Mouse (Mus musculus) bone marrow macrophage, adult 2 months (primary cell): ENCODE measurements around the gene Noxred1. TPM values are rescaled to one million over a fixed set of nuclear protein-coding genes. Genes with fewer than 3 reads are reported as not detected.

ENCODE experiments used
- H3K27ac ChIP-seq: 2 replicates; pipeline ENCODE4 v1.5.1; 2012; ENCODE audit warnings: low read depth, low read length; ENCODE audit not compliant: insufficient read depth
- H3K4me1 ChIP-seq: 2 replicates; pipeline ENCODE4 v1.6.1; 2012; ENCODE audit warnings: low read length; ENCODE audit not compliant: control insufficient read depth, insufficient read depth
- H3K4me3 ChIP-seq: 2 replicates; pipeline ENCODE4 v1.5.1; 2012; ENCODE audit warnings: mild to moderate bottlenecking, low read length, moderate library complexity; ENCODE audit not compliant: insufficient read depth
- CTCF ChIP-seq: IDR thresholded peaks from 2 replicates; pipeline ENCODE4 v1.5.1; 2012; ENCODE audit warnings: low read depth, mild to moderate bottlenecking, low read length, moderate library complexity
- POLR2A ChIP-seq: IDR thresholded peaks from 2 replicates; pipeline ENCODE4 v1.6.1; 2012; ENCODE audit warnings: mild to moderate bottlenecking, low read depth, low read length, borderline replicate concordance
- polyA plus RNA-seq: library from polyadenylated mRNA; stranded (reverse); fragments of >200 nt; gene quantifications from 2 replicates; pipeline ENCODE4 v1.2.4, GENCODE M21; 2012; ENCODE audit not compliant: missing spikeins, insufficient read depth, insufficient read length

The Noxred1 gene
- polyA plus RNA-seq, 1 experiment = 1.0 TPM

DNA sequence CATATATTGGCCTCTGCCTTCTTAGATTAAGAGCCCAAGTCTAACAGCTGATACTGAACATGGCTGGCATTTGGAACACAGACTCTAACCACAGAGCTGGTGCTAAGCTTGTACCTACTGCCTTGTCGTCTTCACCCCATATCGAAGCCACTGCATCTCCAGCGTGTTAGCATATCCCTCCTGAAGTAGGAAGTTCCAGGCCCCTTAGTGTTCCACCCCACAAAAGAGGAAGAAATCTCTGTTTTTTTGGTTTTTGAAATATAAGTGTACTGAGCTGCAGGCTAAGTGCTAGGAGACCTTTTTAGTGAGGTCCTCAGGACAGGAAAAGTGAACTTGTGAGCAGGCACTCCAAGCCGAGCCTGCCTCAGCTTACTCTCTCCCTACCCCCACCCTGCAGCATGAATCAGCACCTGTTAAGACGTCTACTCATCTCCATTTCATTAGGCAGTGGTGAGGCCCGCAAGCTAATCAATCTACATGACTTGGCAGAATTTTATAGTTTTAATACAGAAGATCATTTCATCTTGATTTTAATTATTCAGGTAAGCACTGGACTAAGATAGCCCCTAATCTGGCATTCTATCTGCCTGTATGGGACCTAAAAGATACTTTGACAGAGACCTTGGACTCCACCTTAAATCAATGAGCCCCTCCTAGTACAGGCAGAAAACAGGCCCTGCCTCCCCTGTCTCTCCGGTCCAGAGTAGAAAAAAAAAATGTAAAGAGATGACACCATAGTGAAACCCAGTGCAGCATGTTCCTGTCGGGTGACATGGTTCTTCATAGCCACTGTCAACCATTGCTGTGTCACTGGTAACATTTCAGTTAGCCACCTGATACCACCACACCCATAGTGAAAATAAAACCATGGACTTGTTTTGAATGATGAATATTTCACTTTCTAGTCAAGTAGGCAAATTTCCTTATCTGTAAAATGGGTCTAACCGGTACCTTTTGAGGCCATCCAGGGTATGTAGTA, 36.6 kb upstream of the Noxred1 start:
- TF ChIP-seq POLR2A = no peak
- TF ChIP-seq CTCF = no peak
- Histone ChIP-seq H3K4me3 (no peak overlapping the region), H3K4me1 (peaks cover 35% of the 10 kb centered on the region), H3K27ac (peak overlapping the region; percentile 52)

- peak overlapping the region; percentile 90 for H3K4me3 ChIP-seq
- H3K27ac ChIP-seq = peak overlapping the region; percentile 8; the same call in 1 of the 2 replicates
- H3K4me1 ChIP-seq = peaks cover 14% of the 10 kb centered on the region
- no peak for TF ChIP-seq CTCF
- no peak for TF ChIP-seq POLR2A
Observed at GRCm38 (mm10) chr12:87267682-87268081, 29.1 kb upstream of the Noxred1 start.

GRCm38 (mm10) chr12:87266827-87267603, 28.5 kb upstream of the Noxred1 start:
- H3K27ac ChIP-seq = peak overlapping the region; percentile 89
- peak overlapping the region; percentile 90 for H3K4me3 ChIP-seq
- TF ChIP-seq POLR2A (no peak), CTCF (no peak)
- H3K4me1 ChIP-seq = peaks cover 18% of the 10 kb centered on the region

DNA sequence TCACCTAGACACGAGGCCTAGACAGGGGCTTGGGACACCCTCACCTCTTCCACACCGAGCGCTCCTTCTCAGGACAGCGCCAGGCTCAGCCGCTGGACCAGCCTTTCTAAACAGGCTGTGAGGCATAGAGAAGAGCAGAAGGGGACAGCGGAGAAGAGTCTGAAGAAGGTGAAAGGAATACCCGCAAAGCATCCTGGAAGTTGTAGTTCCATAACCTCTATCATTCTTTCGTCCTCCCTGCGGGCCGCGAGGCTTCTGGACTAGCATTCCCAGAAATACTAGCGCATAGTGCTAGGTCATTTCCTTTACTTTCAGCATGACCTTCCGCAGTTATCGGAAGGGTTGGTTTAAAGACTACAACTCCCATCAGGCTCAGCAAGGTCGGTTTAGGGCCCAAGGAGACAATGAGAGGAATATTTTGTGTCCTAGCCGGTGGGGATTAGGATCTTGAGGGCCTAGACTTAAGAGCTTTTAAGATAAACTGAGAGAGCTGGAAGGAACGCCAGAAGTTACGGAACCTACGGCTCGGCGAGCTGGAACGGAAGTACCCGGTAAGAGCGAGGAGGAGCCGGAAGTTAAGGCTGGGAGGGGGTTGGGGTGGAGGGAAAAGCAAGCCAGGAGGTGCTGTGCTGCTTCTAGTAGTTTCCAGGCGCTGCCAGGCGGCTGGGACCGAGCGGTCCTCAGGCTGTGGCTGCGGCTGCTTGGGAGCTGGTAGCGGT, 27.7 kb upstream of the Noxred1 start, which contains the start of the genes Vipas39 and Ahsa1:
Gene Vipas39 (minus strand): TSS at position 149 of the 719 bp plus-strand sequence.
Gene Ahsa1 (plus strand): TSS at position 372 of the 719 bp plus-strand sequence.
- Histone ChIP-seq H3K27ac (peak within 1 kb of the TSS; percentile 89), H3K4me3 (peak within 1 kb of the TSS; percentile 90), H3K4me1 (peaks cover 25% of the 10 kb centered on the region)
- TF ChIP-seq CTCF (no peak), POLR2A (peak; percentile 25; the same call in 1 of the 2 replicates)

DNA sequence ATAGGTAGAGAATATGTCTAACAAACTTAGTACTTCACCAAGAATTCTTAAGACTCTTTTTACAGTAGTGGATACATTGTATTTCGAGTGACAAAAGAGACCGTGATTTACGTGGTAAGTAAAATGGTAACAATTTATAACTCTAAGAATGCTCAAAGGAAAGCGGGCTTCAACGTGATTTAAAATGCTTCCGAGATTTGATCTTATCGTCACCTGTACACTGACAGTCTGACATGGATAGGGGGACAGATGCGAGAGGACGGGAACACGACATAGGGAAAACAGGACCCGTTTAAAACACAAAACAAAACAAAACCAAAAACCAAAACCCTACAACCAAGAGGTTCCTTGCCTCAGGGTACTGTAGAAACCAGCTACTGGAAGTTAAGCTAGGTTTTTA, 26.9 kb upstream of the Noxred1 start:
- Histone ChIP-seq H3K27ac (peak overlapping the region; percentile 80), H3K4me1 (peaks cover 31% of the 10 kb centered on the region), H3K4me3 (peak overlapping the region; percentile 90)
- TF ChIP-seq POLR2A (no peak), CTCF (no peak)

- Histone ChIP-seq H3K4me3 (no peak overlapping the region), H3K27ac (peak overlapping the region; percentile 69), H3K4me1 (peaks cover 36% of the 10 kb centered on the region)
- TF ChIP-seq POLR2A (no peak), CTCF (no peak)
Observed at GRCm38 (mm10) chr12:87260562-87260961, 22.0 kb upstream of the Noxred1 start.

DNA sequence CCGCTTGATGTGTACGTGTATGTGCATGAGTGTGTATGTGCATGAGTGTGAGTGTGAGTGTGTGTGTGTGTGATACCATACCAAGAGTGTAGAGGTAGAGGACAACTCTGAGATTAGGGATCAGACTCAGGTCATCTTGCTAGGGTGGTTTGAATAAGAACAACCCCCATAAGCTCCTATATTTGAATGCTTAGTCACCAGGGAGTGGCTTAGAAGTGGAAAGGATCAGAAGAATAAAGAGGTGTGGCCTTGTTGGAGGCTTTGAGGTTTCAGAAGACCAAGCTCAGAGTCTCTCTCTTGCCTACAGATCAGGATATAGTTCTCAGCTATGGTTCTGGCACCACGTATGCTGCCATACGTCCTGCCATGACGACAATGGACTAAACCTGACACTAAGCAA, 18.1 kb upstream of the Noxred1 start:
- Histone ChIP-seq H3K27ac (no peak overlapping the region), H3K4me1 (peaks cover 20% of the 10 kb centered on the region), H3K4me3 (no peak overlapping the region)
- TF ChIP-seq POLR2A = no peak
- TF ChIP-seq CTCF = no peak

GRCm38 (mm10) chr12:87253878-87254277, 15.3 kb upstream of the Noxred1 start:
- H3K4me1 ChIP-seq = peaks cover 7% of the 10 kb centered on the region
- H3K27ac ChIP-seq = no peak overlapping the region
- TF ChIP-seq POLR2A (no peak), CTCF (no peak)
- no peak overlapping the region for H3K4me3 ChIP-seq

GRCm38 (mm10) chr12:87250161-87250560, 11.6 kb upstream of the Noxred1 start:
- Histone ChIP-seq H3K27ac (no peak overlapping the region), H3K4me1 (no peaks in the 10 kb centered on the region), H3K4me3 (no peak overlapping the region)
- TF ChIP-seq CTCF (no peak), POLR2A (no peak)

DNA sequence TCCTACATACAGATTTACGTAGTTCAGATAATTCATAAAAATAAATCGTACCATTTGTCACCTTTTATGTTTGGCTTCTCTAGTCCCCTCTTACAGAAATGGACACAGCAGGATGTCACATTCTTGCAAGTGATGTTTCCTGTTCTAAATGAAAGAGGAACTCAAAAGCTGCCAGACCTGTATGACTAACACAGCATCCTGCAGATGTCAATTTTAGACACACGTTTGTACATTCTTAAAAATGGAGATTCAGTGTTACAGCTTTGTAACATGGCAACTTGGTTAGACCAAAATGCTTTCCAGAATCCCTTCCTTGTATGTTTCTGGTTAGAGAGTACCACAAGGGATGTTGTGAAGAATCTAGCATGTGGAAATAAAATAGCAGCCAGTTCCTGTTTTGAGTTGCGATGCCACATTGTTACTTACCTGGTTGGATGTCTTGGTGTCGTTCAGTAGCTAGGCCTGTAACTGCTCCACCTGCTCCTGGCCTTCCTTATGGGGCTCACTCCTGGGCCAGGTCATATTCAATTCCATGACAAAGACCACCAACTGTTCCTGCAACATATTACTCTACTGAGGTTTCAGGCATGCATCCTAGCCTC, 1.5 kb downstream of the Noxred1 start:
- Histone ChIP-seq H3K27ac (no peak overlapping the region), H3K4me3 (no peak overlapping the region), H3K4me1 (peaks cover 12% of the 10 kb centered on the region)
- no peak for TF ChIP-seq CTCF
- no peak for TF ChIP-seq POLR2A
